Mouse (Mus musculus): ENCODE measurements around the gene Uqcc1. TPM values are rescaled to one million over a fixed set of nuclear protein-coding genes. Genes with fewer than 3 reads are reported as not detected.

Gene Uqcc1
- polyA plus RNA-seq, 1 experiment from 2014 or later: 94.3 TPM

DNA sequence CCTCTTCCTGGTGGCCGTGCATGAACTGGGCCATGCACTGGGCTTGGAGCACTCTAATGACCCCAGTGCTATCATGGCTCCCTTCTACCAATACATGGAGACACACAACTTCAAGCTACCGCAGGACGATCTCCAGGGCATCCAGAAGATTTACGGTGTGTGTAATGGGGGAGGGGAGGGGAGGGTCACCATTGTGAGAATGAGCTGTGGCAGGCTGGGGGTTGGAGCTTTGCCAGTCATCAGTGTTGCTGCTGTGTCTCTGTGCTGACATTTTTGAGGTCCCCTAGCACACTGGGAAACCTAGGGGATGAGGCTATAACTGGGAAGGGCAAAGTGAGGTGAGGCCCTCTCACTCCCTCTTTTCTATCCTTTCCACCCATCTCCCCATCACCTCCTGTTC is 122.7 kb downstream of the Uqcc1 start:
- H3K9me3 ChIP-seq (ENCODE audit: low read length): peaks cover 3% of the 10 kb centered on the region; the same call in 1 of the 2 replicates
- no peak overlapping the region for H3K4me2 ChIP-seq (replicated peaks; ENCODE audit: low read depth, low read length)
- H3K9ac ChIP-seq (replicated peaks; ENCODE audit: low read length): no peak overlapping the region
- H3K4me3 ChIP-seq (ENCODE audit: low read length): no peak overlapping the region
- no peaks in the 10 kb centered on the region for H3K36me3 ChIP-seq (ENCODE audit: insufficient read depth, low read length)
- 38% methylated on average over 4 of the region's 4 CpGs for WGBS
- H3K27ac ChIP-seq (ENCODE audit: low read length): no peak overlapping the region
- H3K4me1 ChIP-seq (ENCODE audit: insufficient read depth, low read length): no peaks in the 10 kb centered on the region
- ATAC-seq (ENCODE audit: low FRiP score, low TSS enrichment): no peak
- H3K27me3 ChIP-seq (ENCODE audit: insufficient read depth, low read length): no peaks in the 10 kb centered on the region

DNA sequence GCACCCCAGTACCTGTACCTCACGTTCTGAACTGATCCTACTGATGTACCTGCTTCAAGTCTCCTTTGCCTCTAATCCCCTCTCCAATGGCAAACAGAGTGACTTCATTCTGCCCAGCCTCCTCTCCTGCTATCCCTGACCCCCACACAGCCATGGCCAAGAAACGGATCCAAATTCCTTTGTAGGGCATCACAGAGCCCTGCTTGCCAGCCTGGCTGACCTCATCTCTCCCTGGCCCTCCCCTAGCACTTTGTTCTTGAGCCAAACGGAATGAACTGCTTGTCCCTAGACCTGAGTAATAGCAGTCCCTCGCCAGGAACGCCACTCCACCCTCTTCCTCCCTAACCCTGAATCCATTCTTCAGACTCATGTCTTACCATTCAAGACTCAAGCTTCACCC is 123.6 kb downstream of the Uqcc1 start:
- 68% methylated on average over 5 of the region's 5 CpGs for WGBS
- no peaks in the 10 kb centered on the region for H3K36me3 ChIP-seq (ENCODE audit: insufficient read depth, low read length)
- no peak overlapping the region for H3K4me2 ChIP-seq (replicated peaks; ENCODE audit: low read depth, low read length)
- no peak overlapping the region for H3K9ac ChIP-seq (replicated peaks; ENCODE audit: low read length)
- H3K27ac ChIP-seq (ENCODE audit: low read length): no peak overlapping the region
- no peak for ATAC-seq (ENCODE audit: low FRiP score, low TSS enrichment)
- no peaks in the 10 kb centered on the region for H3K27me3 ChIP-seq (ENCODE audit: insufficient read depth, low read length)
- H3K4me1 ChIP-seq (ENCODE audit: insufficient read depth, low read length): no peaks in the 10 kb centered on the region
- H3K9me3 ChIP-seq (ENCODE audit: low read length): peaks cover 3% of the 10 kb centered on the region; the same call in 1 of the 2 replicates
- H3K4me3 ChIP-seq (ENCODE audit: low read length): no peak overlapping the region

DNA sequence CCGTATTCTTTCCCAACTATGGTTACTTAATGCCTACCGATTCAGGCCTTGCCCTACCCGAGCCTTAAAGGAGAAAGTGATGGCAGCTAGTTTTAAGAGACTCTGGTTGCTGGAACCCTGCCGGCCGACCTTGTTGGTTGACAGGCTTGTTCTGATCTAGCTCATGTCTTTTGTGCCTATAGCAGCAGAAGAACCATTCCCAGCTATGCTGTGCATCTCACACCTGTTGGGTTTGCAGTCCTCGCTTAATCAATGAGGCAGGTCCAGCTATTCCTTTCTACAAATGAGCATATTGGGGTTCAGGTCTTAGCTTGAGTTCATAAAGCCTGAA is 124.2 kb downstream of the Uqcc1 start:
- Histone ChIP-seq H3K4me1 (ENCODE audit: insufficient read depth, low read length) (no peaks in the 10 kb centered on the region), H3K4me2 (replicated peaks; ENCODE audit: low read depth, low read length) (no peak overlapping the region), H3K9me3 (ENCODE audit: low read length) (peaks cover 3% of the 10 kb centered on the region; the same call in 1 of the 2 replicates), H3K27me3 (ENCODE audit: insufficient read depth, low read length) (no peaks in the 10 kb centered on the region), H3K9ac (replicated peaks; ENCODE audit: low read length) (no peak overlapping the region), H3K36me3 (ENCODE audit: insufficient read depth, low read length) (no peaks in the 10 kb centered on the region), H3K4me3 (ENCODE audit: low read length) (no peak overlapping the region), H3K27ac (ENCODE audit: low read length) (no peak overlapping the region)
- ATAC-seq (ENCODE audit: low FRiP score, low TSS enrichment): no peak
- WGBS: 82% methylated on average over 6 of the region's 6 CpGs

DNA sequence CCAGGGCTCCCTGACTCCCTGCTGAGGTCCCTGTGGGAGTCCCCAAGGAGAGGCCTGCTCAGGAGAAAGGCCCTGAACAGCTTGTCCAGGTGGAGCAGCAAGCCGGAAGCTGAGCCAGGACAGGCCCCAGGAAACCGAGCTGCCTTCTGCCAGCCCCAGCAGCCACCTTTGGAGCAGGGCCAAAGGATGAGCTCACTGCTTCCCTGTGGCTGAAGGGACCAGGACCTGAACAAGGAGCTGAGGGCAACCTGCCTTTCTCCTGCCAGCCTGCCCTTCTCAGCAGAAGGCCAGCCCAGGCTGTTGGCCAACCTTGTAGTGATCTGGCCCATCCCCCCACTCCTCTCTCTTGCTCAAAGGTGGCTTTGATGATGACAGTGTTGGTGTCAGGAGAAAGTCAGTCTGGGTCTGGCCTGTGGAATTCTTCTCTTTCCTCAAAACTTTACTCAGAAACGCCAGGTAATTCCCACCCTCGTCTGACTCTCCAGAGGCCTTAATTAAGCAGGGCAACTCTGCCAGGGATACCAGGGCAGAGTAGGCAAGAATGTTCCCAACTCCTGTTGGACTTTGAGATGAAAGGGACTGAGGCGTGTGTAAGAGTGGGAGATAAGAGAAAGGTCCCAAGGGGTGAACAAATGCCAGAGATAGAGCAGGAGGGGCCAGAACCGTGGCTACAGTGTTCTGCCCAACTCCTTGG is 124.7 kb downstream of the Uqcc1 start:
- 50% methylated on average over 6 of the region's 6 CpGs for WGBS

DNA sequence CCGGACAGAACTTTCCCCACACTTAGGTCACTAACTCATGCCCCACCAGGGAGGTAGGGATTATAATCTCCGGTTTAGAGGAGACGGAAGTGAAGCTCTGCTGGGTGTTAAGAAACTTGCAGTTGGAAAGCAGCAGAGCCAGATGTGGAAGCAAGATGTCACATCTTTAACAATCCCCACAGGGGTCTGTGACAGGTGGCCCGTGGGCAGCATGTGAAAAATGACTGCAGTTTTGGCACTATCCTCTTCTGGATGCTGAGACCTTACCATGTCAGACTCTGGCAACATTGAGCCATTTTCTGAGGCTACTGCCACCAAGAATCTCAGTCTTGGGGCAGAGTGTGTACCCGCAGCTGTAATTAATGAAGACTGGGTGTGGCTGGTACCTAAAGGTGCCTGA is 126.1 kb downstream of the Uqcc1 start:
- H3K27me3 ChIP-seq (ENCODE audit: insufficient read depth, low read length): no peaks in the 10 kb centered on the region
- 73% methylated on average over 5 of the region's 5 CpGs for WGBS
- H3K4me2 ChIP-seq (replicated peaks; ENCODE audit: low read depth, low read length): no peak overlapping the region
- no peaks in the 10 kb centered on the region for H3K36me3 ChIP-seq (ENCODE audit: insufficient read depth, low read length)
- H3K4me3 ChIP-seq (ENCODE audit: low read length): no peak overlapping the region
- no peak overlapping the region for H3K9ac ChIP-seq (replicated peaks; ENCODE audit: low read length)
- no peaks in the 10 kb centered on the region for H3K4me1 ChIP-seq (ENCODE audit: insufficient read depth, low read length)
- peaks cover 3% of the 10 kb centered on the region; the same call in 1 of the 2 replicates for H3K9me3 ChIP-seq (ENCODE audit: low read length)
- H3K27ac ChIP-seq (ENCODE audit: low read length): no peak overlapping the region
- ATAC-seq (ENCODE audit: low FRiP score, low TSS enrichment): no peak

More for the DNA sequence above, 124.7 kb downstream of the Uqcc1 start:
- no peaks in the 10 kb centered on the region for H3K36me3 ChIP-seq (ENCODE audit: insufficient read depth, low read length)
- ATAC-seq (ENCODE audit: low FRiP score, low TSS enrichment): no peak
- H3K9ac ChIP-seq (replicated peaks; ENCODE audit: low read length): no peak overlapping the region
- no peak overlapping the region for H3K4me2 ChIP-seq (replicated peaks; ENCODE audit: low read depth, low read length)
- no peaks in the 10 kb centered on the region for H3K27me3 ChIP-seq (ENCODE audit: insufficient read depth, low read length)
- H3K4me3 ChIP-seq (ENCODE audit: low read length): no peak overlapping the region
- peaks cover 3% of the 10 kb centered on the region; the same call in 1 of the 2 replicates for H3K9me3 ChIP-seq (ENCODE audit: low read length)
- H3K27ac ChIP-seq (ENCODE audit: low read length): no peak overlapping the region
- no peaks in the 10 kb centered on the region for H3K4me1 ChIP-seq (ENCODE audit: insufficient read depth, low read length)

DNA sequence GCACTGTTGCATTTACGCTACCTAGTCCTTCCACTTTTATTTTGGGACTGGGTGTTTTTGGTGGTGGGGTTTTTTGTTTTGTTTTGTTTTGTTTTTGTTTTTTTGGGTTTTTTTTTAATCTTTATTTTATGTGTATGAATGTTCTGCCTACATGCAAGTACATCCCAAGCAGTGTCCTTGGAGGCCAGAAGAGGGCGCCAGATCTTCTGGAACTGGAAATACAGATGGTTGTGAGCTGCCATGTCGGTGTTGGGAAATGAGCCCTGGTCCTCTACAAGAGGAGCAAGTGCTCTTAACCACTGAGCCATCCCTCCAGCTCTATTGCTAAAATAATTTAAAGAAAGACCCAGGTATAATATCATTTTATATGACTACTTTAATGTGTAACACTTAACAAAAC is 127.3 kb downstream of the Uqcc1 start:
- Histone ChIP-seq H3K9me3 (ENCODE audit: low read length) (peaks cover 3% of the 10 kb centered on the region; the same call in 1 of the 2 replicates), H3K36me3 (ENCODE audit: insufficient read depth, low read length) (no peaks in the 10 kb centered on the region), H3K4me2 (replicated peaks; ENCODE audit: low read depth, low read length) (no peak overlapping the region), H3K4me3 (ENCODE audit: low read length) (no peak overlapping the region), H3K27me3 (ENCODE audit: insufficient read depth, low read length) (no peaks in the 10 kb centered on the region), H3K9ac (replicated peaks; ENCODE audit: low read length) (no peak overlapping the region), H3K4me1 (ENCODE audit: insufficient read depth, low read length) (no peaks in the 10 kb centered on the region), H3K27ac (ENCODE audit: low read length) (no peak overlapping the region)
- ATAC-seq (ENCODE audit: low FRiP score, low TSS enrichment): no peak
- WGBS: 62% methylated on average over 3 of the region's 3 CpGs

DNA sequence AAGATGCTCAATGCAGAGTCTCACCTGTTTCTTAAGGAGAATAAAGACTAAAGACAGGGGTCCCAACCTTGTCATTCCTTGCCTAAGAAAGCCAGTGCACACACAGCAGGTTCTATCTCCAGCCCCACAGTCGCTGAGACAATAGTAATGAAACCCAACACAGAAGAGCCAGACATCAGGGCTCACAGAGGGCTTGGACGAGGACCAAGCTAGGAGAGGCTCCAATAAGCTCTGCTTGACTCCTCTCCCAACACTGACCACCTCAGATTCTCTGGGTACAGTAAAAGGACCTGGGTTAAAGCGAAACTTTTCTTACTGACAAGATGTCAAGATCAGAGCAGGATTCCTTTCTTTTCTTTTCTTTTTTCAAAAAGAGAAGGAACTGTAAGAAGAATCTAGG is 131.5 kb downstream of the Uqcc1 start:
- ATAC-seq (ENCODE audit: low FRiP score, low TSS enrichment): no peak
- Histone ChIP-seq H3K4me1 (ENCODE audit: insufficient read depth, low read length) (no peaks in the 10 kb centered on the region), H3K9me3 (ENCODE audit: low read length) (peaks cover 3% of the 10 kb centered on the region; the same call in 1 of the 2 replicates), H3K4me3 (ENCODE audit: low read length) (no peak overlapping the region), H3K36me3 (ENCODE audit: insufficient read depth, low read length) (no peaks in the 10 kb centered on the region), H3K9ac (replicated peaks; ENCODE audit: low read length) (no peak overlapping the region), H3K27me3 (ENCODE audit: insufficient read depth, low read length) (no peaks in the 10 kb centered on the region), H3K4me2 (replicated peaks; ENCODE audit: low read depth, low read length) (no peak overlapping the region), H3K27ac (ENCODE audit: low read length) (no peak overlapping the region)
- WGBS: 61% methylated on average over 3 of the region's 3 CpGs

Other genes starting within 250 kb of the Uqcc1 start
- 135 and 143 TPM in 2 replicates for gene Trpc4ap, start 237.9 kb downstream of the Uqcc1 start, polyA plus RNA-seq (2015; fragmentation: Nextera tagmentation; extraction: Ambion mirVana)
- gene Edem2, start 200.8 kb downstream of the Uqcc1 start, polyA plus RNA-seq (2015; fragmentation: Nextera tagmentation; extraction: Ambion mirVana): 43.2 and 44.8 TPM in 2 replicates
- not detected in 2 replicates for gene Gm17581, start 194.4 kb downstream of the Uqcc1 start, polyA plus RNA-seq (2015; fragmentation: Nextera tagmentation; extraction: Ambion mirVana)
- gene Procr, start 179.2 kb downstream of the Uqcc1 start, polyA plus RNA-seq (2015; fragmentation: Nextera tagmentation; extraction: Ambion mirVana): 13.0 and 13.1 TPM in 2 replicates
- 0.07 and 0.09 TPM in 2 replicates for gene Mmp24, start 155.0 kb downstream of the Uqcc1 start, polyA plus RNA-seq (2015; fragmentation: Nextera tagmentation; extraction: Ambion mirVana)
- 18.9 and 20.0 TPM in 2 replicates for gene BC029722, start 110.9 kb downstream of the Uqcc1 start, polyA plus RNA-seq (2015; fragmentation: Nextera tagmentation; extraction: Ambion mirVana)
- 216 and 233 TPM in 2 replicates for gene Eif6, start 103.4 kb downstream of the Uqcc1 start, polyA plus RNA-seq (2015; fragmentation: Nextera tagmentation; extraction: Ambion mirVana)
- gene Fam83c, start 95.5 kb downstream of the Uqcc1 start, polyA plus RNA-seq (2015; fragmentation: Nextera tagmentation; extraction: Ambion mirVana): 0.18 and 0.21 TPM in 2 replicates
- not detected in 2 replicates for gene Gm15557, start 10.4 kb upstream of the Uqcc1 start, polyA plus RNA-seq (2015; fragmentation: Nextera tagmentation; extraction: Ambion mirVana)
- gene Gdf5, start 15.1 kb upstream of the Uqcc1 start, polyA plus RNA-seq (2015; fragmentation: Nextera tagmentation; extraction: Ambion mirVana): 0.64 and 1.3 TPM in 2 replicates
- 18.1 and 19.8 TPM in 2 replicates for gene Cep250, start 26.1 kb upstream of the Uqcc1 start, polyA plus RNA-seq (2015; fragmentation: Nextera tagmentation; extraction: Ambion mirVana)
- gene 6430550D23Rik, start 77.7 kb upstream of the Uqcc1 start, polyA plus RNA-seq (2015; fragmentation: Nextera tagmentation; extraction: Ambion mirVana): 1.4 and 2.2 TPM in 2 replicates
- 288 and 302 TPM in 2 replicates for gene Ergic3, start 77.7 kb upstream of the Uqcc1 start, polyA plus RNA-seq (2015; fragmentation: Nextera tagmentation; extraction: Ambion mirVana)
- gene Fer1l4, start 122.6 kb upstream of the Uqcc1 start, polyA plus RNA-seq (2015; fragmentation: Nextera tagmentation; extraction: Ambion mirVana): 0.15 and 0.37 TPM in 2 replicates
- 2.8 and 3.3 TPM in 2 replicates for gene Spag4, start 134.9 kb upstream of the Uqcc1 start, polyA plus RNA-seq (2015; fragmentation: Nextera tagmentation; extraction: Ambion mirVana)
- gene Cpne1, start 181.7 kb upstream of the Uqcc1 start, polyA plus RNA-seq (2015; fragmentation: Nextera tagmentation; extraction: Ambion mirVana): 70.6 and 75.8 TPM in 2 replicates
- gene Rbm12, start 181.7 kb upstream of the Uqcc1 start, polyA plus RNA-seq (2015; fragmentation: Nextera tagmentation; extraction: Ambion mirVana): 27.7 and 29.3 TPM in 2 replicates
- gene Gm28036, start 196.8 kb upstream of the Uqcc1 start, polyA plus RNA-seq (2015; fragmentation: Nextera tagmentation; extraction: Ambion mirVana): 22.0 and 26.5 TPM in 2 replicates
- gene Romo1, start 213.7 kb upstream of the Uqcc1 start, polyA plus RNA-seq (2015; fragmentation: Nextera tagmentation; extraction: Ambion mirVana): 361 and 371 TPM in 2 replicates
- 56.1 and 60.1 TPM in 2 replicates for gene Nfs1, start 213.9 kb upstream of the Uqcc1 start, polyA plus RNA-seq (2015; fragmentation: Nextera tagmentation; extraction: Ambion mirVana)
- gene Rbm39, start 249.9 kb upstream of the Uqcc1 start, polyA plus RNA-seq (2015; fragmentation: Nextera tagmentation; extraction: Ambion mirVana): 569 and 661 TPM in 2 replicates

All from kidney, embryonic 16.5 days (tissue).